Mouse (Mus musculus) right cerebral cortex, adult 2 months (tissue): Measurements from ENCODE around the gene Npr3.
"Not testable (repeated sequence)": the region's sequence is repeated elsewhere in the genome, so short reads cannot be mapped to it uniquely, and the experiment has no call there.

Experiments used
- DNase-seq, 2 experiments: peaks; one replicate each; pipeline ENCODE4 v3.0.0; 2021 to 2022; ENCODE audit warnings: low spot score in 2 of 2

The Npr3 gene

DNA sequence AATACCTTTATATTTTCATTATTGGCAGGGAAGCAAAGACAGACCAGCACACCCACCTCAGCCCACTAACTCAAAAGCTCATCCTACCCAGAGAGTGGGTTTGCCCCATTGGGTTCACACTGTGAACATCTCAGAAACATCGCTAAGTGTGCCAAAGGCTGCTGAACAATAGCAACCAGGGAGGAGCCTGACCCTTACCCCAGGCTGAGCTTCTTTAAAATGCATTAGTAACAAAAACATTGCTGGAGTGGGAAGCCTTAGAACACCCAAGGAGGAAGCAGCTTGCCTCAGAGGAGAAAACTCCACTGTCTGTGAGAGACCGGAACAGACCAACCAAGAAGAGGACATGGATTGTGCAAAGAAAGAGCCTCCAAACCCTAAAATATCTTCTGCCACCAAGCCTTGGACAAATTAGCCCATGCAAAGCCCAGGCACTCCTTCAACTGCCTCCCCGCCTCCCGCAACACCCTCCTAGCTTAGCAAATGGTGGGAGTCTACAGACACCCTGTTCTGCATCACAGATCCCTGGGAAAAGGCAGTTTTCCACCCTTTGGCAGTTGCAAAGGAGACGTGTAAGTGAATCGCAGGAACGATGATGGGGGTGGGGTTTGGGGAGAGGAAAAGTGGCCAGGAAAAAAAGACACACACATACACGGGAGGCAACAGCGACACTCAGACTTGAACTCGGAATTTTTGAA is 24.4 kb downstream of the Npr3 start:
- DNase-seq = peak; percentile 43 to 46

DNA sequence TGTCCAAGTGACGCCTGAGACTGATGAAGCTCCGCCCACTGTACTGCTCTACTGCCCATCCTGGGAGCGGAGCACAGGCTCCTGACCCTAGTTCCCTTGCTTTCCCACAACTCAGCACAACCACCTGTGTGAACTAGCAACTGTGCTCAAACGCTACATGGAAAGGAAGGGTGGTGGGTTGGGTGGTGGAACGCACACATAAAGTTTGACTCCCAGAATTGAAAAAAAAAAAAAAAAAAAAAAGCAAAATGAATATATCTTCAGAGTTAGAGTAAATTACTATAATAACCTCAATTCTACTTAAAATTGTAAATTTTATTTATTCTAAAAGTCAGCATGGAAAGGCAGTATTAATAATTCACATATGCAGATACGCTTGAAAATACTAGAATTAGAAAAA is 25.3 kb downstream of the Npr3 start:
- no peak for DNase-seq

DNA sequence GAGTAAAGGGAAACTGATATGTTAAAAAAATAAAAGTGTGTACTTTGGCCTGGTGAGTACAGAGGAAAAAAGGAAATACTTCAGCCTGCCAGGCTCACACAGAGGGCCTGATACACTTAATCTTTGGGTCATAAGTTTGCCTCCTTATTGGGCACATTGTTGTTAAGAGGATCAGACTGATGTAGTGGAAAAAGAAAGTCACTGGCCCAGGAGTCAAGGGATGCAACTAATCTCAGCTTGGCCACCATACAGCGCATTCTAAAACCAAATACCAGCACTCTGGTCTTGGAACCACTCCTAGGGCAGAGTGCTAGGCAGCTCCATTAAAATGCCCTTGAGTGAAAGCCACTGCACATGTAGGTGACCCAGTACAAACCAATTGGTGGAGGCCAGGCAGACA is 28.8 kb downstream of the Npr3 start:
- DNase-seq = no peak

DNA sequence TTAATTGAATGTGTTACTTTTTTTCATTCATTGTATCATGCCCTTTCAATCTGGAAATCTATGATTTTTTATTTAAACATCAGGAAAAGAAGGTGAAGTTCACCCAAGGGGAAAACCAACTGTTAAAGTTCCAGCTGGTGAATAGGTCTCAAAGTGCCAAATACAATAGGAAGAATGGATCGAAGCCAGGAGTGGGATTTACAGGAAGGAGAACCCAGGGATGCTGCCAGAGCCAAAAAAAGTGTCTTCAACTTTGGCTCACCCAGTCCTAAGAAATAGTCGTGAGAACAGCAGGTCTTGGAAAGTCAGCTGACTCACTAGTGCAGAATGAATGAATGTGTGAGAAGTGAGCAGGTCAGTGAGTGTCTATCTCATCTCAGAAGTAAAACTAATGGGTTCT is 29.8 kb downstream of the Npr3 start:
- DNase-seq = no peak

DNA sequence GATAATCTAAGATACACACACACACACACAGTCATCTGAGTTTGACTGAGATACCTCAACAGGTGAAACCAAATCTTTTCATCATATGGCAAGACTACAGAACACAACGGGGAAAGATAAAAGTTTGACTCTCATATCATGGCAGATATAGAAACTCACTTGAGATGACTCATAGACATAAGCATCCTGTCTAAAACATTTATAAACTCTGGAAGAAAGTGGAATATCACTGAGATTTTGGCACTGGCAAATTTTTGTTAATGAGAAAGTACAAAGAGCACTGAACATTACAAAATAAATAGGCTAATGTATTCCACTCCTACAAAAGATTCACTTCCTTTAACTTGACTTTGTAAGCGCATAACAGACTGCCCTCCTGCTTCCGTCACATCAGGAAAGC is 40.2 kb downstream of the Npr3 start:
- no peak for DNase-seq

DNA sequence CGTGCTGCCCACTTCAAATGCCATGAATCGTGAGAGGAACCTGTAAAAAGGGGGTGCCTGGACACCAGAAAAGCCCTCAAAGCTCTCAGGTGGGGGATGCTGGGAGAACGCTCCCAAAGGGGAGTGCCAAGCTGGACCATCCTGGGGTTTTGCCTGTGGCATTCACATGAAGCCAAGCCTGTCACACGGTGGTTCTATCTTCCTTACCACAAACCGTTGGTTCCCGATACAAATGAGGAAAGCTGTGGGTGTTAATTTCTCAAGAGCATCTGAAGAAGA is 43.6 kb downstream of the Npr3 start:
- peak in 1 of 2 experiments; percentile 13 for DNase-seq

DNA sequence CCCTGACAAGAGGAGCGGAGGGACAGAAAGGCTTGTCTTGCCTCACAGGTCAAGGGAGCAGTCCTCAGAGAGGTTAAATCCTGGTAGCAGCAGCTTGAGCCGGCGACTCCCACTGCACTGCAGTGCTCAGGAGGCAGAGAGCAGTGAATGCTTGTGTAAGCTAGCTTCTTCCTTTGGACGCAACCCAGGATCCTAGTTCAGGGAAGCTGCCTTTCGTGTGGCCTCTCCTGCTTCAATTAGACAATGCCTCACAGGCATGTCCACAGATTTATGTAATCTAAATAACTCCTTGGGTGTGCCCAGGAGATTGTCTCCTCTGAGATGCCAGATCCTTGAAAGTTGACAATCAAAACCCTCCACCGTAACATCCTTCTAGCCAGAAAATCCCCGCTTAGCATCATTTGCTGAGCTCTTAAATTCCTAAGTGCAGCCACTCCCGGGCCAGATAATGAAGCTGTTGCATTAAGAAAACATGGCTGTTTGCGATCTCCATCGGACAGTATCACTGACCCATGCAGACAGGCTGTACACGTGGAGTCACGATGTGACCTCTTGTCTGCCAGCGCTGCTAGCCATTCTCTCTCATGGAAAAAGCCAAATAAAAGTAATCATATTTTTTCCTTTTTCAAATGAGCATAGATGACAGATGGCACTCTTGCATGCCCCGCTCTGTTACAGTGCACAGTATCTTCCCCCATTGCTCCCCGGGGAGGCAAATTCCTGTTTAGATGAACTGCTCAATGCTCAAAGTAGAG is 44.1 kb downstream of the Npr3 start:
- no peak for DNase-seq

DNA sequence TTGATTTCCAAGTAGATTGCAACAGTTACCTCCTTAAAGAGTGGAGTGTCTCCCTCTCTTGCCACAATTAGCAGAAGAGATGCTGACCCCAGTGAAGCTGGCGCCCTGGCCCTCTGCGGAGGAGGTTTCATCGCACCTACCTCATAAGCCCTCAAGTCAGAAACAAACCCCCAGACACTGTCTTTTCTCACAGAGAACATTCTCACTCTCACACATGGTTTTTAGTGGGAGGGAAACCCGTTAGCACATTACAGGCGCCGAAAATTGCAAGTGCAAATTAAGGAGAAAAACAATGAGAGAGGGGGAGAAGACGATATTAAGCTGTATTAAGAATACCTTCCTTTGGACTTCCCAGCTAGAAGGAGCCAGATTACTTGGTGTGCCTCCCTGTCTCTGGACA is 44.8 kb downstream of the Npr3 start:
- peak; percentile 17 to 27 for DNase-seq

DNA sequence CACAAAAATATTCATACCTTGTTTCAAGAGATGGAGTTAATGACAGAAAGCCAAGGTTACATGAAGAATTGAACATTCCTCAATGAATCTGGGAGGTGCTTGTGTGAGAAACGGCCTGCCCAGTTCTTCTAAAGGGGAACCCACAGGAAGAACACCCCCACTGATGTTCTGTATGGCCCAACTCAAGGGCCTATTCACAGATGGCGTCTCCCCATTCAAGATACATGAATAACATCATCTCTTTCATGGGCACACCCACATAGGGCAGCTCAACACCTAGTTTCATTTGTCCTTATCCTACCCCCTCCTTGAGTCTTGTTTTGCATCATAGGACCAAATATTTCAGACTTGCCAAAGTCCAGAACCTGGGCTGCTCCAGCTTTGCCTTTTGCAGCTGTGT is 46.8 kb downstream of the Npr3 start:
- no peak for DNase-seq

DNA sequence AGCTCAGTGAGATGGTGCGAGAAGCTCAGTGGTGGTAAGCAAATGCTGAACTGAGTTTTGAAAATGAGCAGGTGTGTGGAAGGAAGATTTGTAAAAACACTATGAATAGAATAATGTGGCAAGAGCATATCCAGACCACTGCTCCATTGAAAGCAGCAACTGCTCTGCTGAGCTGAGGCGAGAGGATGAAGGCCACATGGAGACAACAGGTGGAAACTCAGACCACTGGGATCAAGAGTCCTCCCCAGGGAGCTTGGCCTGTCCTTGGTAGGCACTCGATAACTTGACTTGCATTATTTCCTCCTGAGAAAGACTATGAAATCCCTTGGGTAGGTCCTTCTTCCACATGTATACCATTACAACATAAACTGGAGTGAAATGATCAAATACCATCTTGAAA is 47.3 kb downstream of the Npr3 start:
- DNase-seq = no peak

DNA sequence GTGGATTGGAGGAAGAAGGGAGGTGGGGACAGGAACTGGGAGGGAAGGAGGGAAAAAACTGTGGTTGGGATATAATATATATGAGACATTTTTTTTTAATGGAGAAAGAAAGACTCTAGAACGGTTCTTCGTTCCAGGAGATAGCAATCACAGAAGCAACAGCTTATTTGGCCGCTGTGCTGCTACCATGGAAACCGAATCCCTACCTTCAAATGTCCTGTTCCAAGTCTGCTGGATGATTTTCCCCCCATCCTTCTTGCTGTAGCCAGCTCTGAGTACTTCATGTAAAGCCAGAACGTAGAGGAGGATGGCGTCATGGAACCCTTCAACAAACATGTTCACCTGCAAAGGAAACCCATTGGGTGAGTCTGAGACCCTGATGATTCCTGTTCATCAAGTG is 48.7 kb downstream of the Npr3 start:
- DNase-seq = peak; percentile 25 to 32

DNA sequence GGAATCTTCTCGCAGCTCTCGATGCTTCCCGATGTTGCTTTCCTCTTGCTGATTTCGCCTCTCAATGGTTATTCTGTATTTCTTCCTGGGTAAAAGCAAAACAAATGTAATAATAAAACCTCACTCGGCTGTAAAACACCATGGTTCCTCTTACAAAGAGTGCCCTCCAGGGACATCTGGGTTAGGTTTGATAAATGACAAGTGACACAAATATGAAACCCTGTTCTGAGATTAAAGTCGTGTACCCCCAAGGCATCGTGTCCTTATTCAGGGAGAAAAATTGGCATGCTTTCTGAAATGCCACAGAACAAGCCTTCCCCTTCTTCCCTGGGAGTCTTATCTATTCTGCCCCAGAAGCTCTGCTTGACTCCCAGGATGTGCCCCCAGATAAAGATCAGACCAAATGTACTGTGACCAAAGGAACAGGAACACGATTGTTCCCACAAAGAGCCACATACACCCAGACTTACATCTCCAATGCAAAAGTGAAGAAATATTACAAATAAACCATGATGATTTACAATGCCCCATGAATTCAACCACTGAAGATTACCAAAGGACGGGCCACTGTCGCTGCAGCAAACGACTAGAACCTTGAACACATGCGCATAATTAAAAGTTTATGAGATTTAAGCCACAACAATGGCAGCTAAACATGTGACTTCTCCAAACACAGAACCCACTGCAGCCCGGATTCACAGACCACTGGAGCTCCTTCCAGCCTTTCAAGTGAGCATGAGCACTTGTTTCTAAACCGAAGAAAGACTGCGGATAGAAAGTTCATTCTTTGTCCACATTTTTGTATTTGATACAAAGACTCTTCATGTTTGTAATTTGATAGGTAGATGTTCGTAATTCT is 61.7 kb downstream of the Npr3 start:
- no peak for DNase-seq

DNA sequence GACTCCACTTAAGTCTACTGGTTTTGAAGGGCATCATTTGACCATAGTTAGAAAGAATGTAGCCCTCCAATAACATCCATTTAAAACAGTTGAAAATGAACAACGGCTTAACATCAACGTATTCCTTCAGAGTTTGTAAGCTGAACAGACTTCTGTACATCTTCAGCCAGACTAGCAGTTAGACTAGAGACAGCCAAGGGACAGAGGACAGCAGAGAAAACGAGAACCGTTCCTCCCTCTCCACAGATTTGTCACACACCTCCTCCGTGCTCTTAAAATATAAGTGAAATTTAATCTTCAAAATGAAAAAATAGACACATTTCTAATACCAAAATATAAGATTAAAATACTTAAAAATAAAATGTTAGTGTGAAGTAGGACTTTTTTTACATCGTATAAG is 63.0 kb downstream of the Npr3 start:
- DNase-seq = no peak

DNA sequence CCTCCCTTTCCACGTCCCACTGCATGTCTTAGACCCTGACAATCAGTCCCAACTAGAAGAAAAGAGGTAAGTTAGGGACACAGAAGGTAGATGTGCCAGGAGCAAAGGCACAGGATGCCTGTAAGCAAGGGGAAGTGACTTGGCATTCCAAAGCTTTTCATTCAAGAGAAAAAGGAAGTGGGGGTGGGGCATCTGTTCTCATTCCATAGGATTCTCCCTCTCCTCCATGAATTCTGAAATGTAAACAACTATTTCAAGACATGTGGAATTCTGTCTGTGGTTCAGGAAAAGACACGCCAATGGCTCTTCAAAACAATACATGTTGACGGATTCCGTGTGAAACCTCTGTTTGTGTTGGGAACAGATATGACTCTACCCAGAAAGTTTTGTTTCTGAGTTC is 65.3 kb downstream of the Npr3 start:
- no peak for DNase-seq

DNA sequence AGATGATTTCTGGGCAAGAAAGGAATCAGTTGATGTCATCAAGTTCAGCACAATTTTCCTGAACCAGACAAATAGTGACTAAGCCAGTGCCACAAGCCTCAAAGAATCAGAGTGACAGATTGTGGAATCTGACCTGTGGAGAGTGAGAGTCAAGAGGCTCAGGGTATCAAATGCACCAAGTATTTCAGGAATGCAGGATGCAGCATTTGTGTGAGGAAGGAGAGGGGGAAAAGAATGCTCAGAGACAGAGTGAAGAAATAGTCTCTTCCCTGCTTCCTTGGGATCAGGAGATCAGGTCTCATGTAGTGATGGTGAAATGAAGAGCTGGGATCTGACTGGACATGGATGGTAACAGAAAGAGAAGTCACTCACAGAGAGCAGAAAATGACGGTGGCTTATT is 71.2 kb downstream of the Npr3 start:
- DNase-seq = no peak

DNA sequence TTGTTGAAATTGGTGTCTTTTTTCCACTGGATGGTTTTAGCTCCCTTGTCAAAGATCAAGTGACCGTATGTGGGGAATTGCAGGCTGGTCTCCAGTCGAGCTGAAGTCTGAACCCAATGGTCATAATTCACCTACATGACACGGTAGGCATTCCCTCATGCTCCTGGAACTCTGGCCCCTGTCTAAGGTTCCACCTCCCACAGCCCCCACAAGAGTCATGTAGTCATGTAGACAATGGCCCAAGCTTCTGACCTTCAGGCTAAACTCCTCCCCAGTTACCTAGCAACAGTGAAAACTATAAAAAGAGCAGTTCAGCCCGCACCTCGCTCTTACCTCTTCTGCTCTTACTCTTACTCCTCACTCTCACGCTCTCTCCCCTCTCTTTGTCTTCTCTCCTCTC is 84.7 kb downstream of the Npr3 start:
- not testable (repeated sequence) for DNase-seq

DNA sequence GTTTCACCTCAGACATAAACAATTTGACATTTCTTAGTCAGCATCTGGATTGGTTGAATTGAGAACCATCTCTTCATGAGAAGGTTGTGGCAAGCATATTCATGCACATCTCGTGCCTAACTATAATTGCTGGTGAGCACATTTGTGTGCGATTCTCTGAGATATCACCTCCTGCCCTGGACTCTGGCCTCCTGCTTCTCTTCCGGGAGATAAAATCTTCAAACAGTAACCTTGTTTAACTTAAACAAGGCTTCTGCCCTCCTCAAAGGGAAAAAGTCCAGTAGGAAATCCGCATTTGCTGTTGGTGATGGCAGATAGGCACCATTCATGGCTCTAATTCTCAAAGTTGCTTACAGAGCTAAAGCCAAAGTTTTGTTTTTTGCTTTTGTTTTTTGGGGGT is 91.5 kb downstream of the Npr3 start:
- no peak for DNase-seq

DNA sequence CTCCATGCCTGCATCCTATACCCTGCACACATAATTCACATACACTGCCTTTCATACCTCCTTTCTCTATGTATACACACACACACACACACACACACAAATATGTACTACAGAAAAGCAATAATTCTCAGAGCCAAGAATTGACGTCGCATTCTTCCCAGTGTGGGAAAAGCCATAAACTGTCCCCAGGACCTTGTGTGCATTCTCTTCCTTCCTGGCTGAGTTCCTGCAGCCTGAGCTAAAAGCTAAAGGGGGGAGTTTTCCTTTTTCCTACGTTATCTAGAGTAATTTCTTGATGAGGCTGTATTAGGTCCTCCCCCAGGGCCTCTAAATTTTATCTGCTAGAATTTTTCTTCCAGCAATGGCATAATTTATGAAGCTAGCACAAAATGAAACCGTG is 103.5 kb downstream of the Npr3 start:
- no peak for DNase-seq

DNA sequence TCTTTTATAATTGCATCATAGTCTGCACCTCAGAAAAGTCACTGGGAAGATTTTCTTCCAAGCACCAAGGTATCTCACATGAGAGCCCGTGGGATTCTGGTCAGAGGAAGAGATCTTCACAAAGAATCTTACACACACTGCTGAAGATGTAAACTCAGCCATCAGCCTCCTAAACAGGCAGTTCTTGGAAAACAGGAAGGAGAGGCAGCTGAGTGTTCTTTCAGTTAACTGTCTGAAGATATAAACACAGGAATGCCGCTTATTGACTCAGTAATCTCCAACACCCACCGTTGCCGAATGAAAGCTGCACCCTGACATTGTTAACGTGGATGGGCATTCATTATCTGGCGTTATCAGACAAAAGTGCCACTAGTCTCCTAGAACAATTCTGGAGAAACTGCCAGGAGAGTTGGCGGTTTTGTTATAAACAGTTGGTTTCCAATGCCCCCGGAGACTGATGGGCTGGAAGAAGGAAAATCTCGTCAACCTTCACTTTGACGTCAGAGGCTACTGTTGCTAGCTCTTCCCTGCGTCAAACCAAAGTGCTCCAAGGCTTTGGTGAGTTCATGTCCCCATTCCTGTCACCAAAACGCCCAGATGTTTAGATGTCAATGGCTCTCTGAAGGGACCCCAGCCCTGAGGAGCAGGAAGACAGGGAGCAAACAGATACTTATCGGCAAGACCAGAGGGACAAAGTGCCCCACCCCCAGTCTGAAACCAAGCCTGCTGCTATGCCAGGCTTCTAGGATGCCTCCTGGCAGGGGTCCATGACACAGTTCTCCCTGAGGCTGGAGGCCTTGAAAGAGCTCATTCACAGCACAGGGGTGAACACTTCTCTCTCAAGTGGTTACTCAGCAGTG is 105.0 kb downstream of the Npr3 start:
- peak; percentile 10 to 19 for DNase-seq

DNA sequence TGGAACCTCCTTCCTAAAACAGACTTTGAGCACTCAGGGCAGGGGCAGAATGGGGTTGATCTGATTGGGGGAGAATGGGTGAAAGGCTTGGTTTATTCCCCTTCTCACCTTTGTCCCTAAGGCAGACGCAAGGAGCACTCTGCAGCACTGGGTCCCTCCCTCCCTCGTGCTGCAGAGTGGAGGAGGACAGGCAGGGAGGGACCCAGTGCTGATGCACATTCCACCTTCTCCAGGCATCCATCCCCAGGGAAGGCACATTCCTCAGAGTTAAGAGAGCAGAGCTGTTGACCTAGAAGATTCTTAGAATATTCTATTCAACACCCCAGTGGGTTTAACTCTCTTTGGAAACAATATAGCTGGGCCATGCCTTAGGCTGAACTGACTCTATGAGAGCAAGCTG is 112.5 kb downstream of the Npr3 start:
- no peak for DNase-seq
